Mouse (Mus musculus) hindbrain, embryonic 16.5 days (tissue): ENCODE measurements around the gene Kif1b. TPM values are rescaled to one million over a fixed set of nuclear protein-coding genes. Genes with fewer than 3 reads are reported as not detected.

Experiments
- ATAC-seq: fragments of 200-750 bp; cut with Nextera tagmentation; 2 replicates; pipeline ENCODE4 v1.8.0; 2017; ENCODE audit warnings: moderate TSS enrichment, moderate library complexity
- H3K27ac ChIP-seq: fragments of 300-500 bp; sonication (generic); 2 replicates; pipeline ENCODE4 v1.5.1; 2014; ENCODE audit warnings: low read depth, mild to moderate bottlenecking, control low read depth, low read length, moderate library complexity
- H3K27me3 ChIP-seq: fragments of 300-500 bp; sonication (generic); replicated peaks from 2 replicates; pipeline ENCODE4 v1.6.1; 2014; ENCODE audit warnings: low read length; ENCODE audit not compliant: control insufficient read depth, insufficient read depth
- H3K36me3 ChIP-seq: fragments of 300-500 bp; sonication (generic); 2 replicates; pipeline ENCODE4 v1.6.1; 2014; ENCODE audit warnings: mild to moderate bottlenecking, low read length, moderate library complexity, mixed read lengths; ENCODE audit not compliant: control insufficient read depth, insufficient read depth
- H3K4me1 ChIP-seq: fragments of 300-500 bp; sonication (generic); 2 replicates; pipeline ENCODE4 v1.6.1; 2014; ENCODE audit warnings: low read depth, low read length; ENCODE audit not compliant: control insufficient read depth, insufficient read depth
- H3K4me2 ChIP-seq: fragments of 300-500 bp; sonication (generic); 2 replicates; pipeline ENCODE4 v1.6.1; 2014; ENCODE audit warnings: mild to moderate bottlenecking, low read length, control low read depth, moderate library complexity
- H3K4me3 ChIP-seq: fragments of 300-500 bp; sonication (generic); 2 replicates; pipeline ENCODE4 v1.5.1; 2014; ENCODE audit warnings: mild to moderate bottlenecking, low read length, control low read depth, moderate library complexity
- H3K9ac ChIP-seq: fragments of 300-500 bp; sonication (generic); 2 replicates; pipeline ENCODE4 v1.6.1; 2014; ENCODE audit warnings: low read depth, mild to moderate bottlenecking, control low read depth, low read length, moderate library complexity
- H3K9me3 ChIP-seq: fragments of 300-500 bp; sonication (generic); 2 replicates; pipeline ENCODE4 v1.6.1; 2014; ENCODE audit warnings: mild to moderate bottlenecking, low read length, moderate library complexity; ENCODE audit not compliant: control insufficient read depth
- WGBS: fragments of 180-500 bp; shearing (Covaris S2); extraction: QIAGEN DNeasy Blood & Tissue Kit; methylation state at CpG from one replicate; pipeline ENCODE4 v1.1.7; 2014; 5-methylcytosine and 5-hydroxymethylcytosine counted together
- polyA plus RNA-seq: library from polyadenylated mRNA; unstranded; fragments of >200 nt; fragmentation: Nextera tagmentation; extraction: Ambion mirVana; gene quantifications from 2 replicates; pipeline ENCODE4 v1.2.1, GENCODE M21; 2015

The Kif1b gene
- polyA plus RNA-seq, 1 experiment from 2014 or later: 119 TPM

DNA sequence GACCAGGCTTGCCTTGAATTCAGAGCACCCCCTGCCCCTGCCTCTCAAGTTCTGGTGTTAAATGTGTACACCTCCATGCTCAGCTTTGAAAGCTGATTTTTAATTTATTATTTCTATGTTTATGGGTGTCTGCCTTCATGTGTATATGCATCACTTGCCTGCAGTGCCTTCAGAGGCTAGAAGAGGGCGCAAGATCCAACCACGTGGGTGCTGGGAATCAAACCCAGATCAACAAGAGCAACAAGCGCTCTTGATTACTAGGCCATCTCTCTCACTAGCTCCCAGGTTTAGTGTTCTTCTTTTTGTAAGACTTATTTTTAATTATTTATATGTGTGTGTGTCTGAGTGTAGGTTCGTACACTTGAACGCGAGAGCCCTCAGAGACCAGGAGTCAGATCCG, 152.6 kb downstream of the Kif1b start:
- Histone ChIP-seq H3K27me3 (no peaks in the 10 kb centered on the region), H3K36me3 (peaks cover 55% of the 10 kb centered on the region), H3K9me3 (no peaks in the 10 kb centered on the region), H3K4me2 (no peak overlapping the region), H3K4me3 (no peak overlapping the region), H3K9ac (no peak overlapping the region), H3K27ac (no peak overlapping the region), H3K4me1 (no peaks in the 10 kb centered on the region)
- 98% methylated on average over 7 of the region's 7 CpGs for WGBS
- ATAC-seq: no peak

GRCm38 (mm10) chr4:149150721-149151120, 156.8 kb downstream of the Kif1b start:
- whole genome bisulfite sequencing: 90% methylated on average over 11 of the region's 11 CpGs
- no peak overlapping the region for H3K4me3 ChIP-seq
- no peak overlapping the region for H3K9ac ChIP-seq
- no peak overlapping the region for H3K4me2 ChIP-seq
- H3K4me1 ChIP-seq: no peaks in the 10 kb centered on the region
- no peak for ATAC-seq
- no peak overlapping the region for H3K27ac ChIP-seq
- H3K36me3 ChIP-seq: peaks cover 34% of the 10 kb centered on the region
- H3K27me3 ChIP-seq: no peaks in the 10 kb centered on the region
- no peaks in the 10 kb centered on the region for H3K9me3 ChIP-seq

GRCm38 (mm10) chr4:149150256-149150655, 157.2 kb downstream of the Kif1b start:
- Histone ChIP-seq H3K4me3 (no peak overlapping the region), H3K4me1 (no peaks in the 10 kb centered on the region), H3K36me3 (peaks cover 29% of the 10 kb centered on the region), H3K9ac (no peak overlapping the region), H3K9me3 (no peaks in the 10 kb centered on the region), H3K27me3 (no peaks in the 10 kb centered on the region), H3K27ac (no peak overlapping the region), H3K4me2 (no peak overlapping the region)
- 78% methylated on average over 11 of the region's 11 CpGs for WGBS
- no peak for ATAC-seq

GRCm38 (mm10) chr4:149149611-149150010, 157.9 kb downstream of the Kif1b start:
- H3K36me3 ChIP-seq: peaks cover 24% of the 10 kb centered on the region
- H3K9ac ChIP-seq: no peak overlapping the region

GRCm38 (mm10) chr4:149149196-149149595, 158.3 kb downstream of the Kif1b start:
- peaks cover 24% of the 10 kb centered on the region for H3K36me3 ChIP-seq
- no peak overlapping the region for H3K4me3 ChIP-seq
- no peak overlapping the region for H3K4me2 ChIP-seq
- no peak for ATAC-seq
- H3K4me1 ChIP-seq: peaks cover 2% of the 10 kb centered on the region; the same call in 1 of the 2 replicates
- no peak overlapping the region for H3K9ac ChIP-seq
- H3K9me3 ChIP-seq: no peaks in the 10 kb centered on the region
- 82% methylated on average over 9 of the region's 9 CpGs for WGBS
- no peaks in the 10 kb centered on the region for H3K27me3 ChIP-seq
- H3K27ac ChIP-seq: no peak overlapping the region

More at GRCm38 (mm10) chr4:149149611-149150010, 157.9 kb downstream of the Kif1b start:
- ATAC-seq: no peak; the same call in 1 of the 2 replicates
- H3K9me3 ChIP-seq: no peaks in the 10 kb centered on the region
- WGBS: 73% methylated on average over 7 of the region's 7 CpGs
- no peak overlapping the region for H3K27ac ChIP-seq
- no peak overlapping the region for H3K4me2 ChIP-seq
- peaks cover under 1% of the 10 kb centered on the region; the same call in 1 of the 2 replicates for H3K4me1 ChIP-seq
- no peaks in the 10 kb centered on the region for H3K27me3 ChIP-seq
- H3K4me3 ChIP-seq: no peak overlapping the region

- H3K36me3 ChIP-seq: peaks cover 16% of the 10 kb centered on the region
- H3K9ac ChIP-seq: no peak overlapping the region
- H3K4me1 ChIP-seq: peaks cover 2% of the 10 kb centered on the region; the same call in 1 of the 2 replicates
- H3K27me3 ChIP-seq: no peaks in the 10 kb centered on the region
- no peak for ATAC-seq
- 75% methylated on average over 4 of the region's 4 CpGs for WGBS
- H3K4me3 ChIP-seq: no peak overlapping the region
- H3K9me3 ChIP-seq: no peaks in the 10 kb centered on the region
- H3K27ac ChIP-seq: no peak overlapping the region
- no peak overlapping the region for H3K4me2 ChIP-seq
Measured at GRCm38 (mm10) chr4:149148084-149148483, 159.4 kb downstream of the Kif1b start.

DNA sequence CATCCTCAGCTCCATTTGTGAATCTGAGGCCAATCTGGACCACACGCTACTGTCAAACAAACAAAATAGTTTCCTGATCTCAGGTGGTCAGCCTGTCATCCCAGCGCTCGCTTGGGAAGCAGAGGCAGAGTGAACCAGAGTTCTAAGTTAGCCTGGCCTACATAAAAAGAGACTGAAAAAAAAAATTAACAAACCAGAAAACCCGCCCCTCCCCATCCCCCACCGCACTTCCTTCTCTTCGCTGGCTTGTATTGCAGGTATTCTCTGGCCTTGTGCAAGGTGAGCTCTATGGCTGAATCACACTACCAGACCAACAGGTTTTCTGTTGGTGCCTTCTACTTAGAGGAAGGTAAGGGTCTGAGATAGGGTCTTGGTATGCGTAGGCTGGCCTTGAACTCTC, 160.0 kb downstream of the Kif1b start:
- no peak overlapping the region for H3K27ac ChIP-seq
- no peak overlapping the region for H3K4me3 ChIP-seq
- peaks cover 2% of the 10 kb centered on the region; the same call in 1 of the 2 replicates for H3K4me1 ChIP-seq
- ATAC-seq: no peak
- H3K36me3 ChIP-seq: peaks cover 16% of the 10 kb centered on the region
- H3K4me2 ChIP-seq: no peak overlapping the region
- no peaks in the 10 kb centered on the region for H3K27me3 ChIP-seq
- WGBS: 85% methylated on average over 7 of the region's 7 CpGs
- H3K9me3 ChIP-seq: no peaks in the 10 kb centered on the region
- H3K9ac ChIP-seq: no peak overlapping the region

- no peak overlapping the region for H3K9ac ChIP-seq
- H3K27me3 ChIP-seq: no peaks in the 10 kb centered on the region
- WGBS: 78% methylated on average over 4 of the region's 4 CpGs
- H3K36me3 ChIP-seq: peaks cover 2% of the 10 kb centered on the region
- H3K4me3 ChIP-seq: no peak overlapping the region
- no peak for ATAC-seq
- H3K27ac ChIP-seq: no peak overlapping the region
- H3K4me2 ChIP-seq: no peak overlapping the region
- peaks cover 2% of the 10 kb centered on the region; the same call in 1 of the 2 replicates for H3K4me1 ChIP-seq
- H3K9me3 ChIP-seq: no peaks in the 10 kb centered on the region
Measured at GRCm38 (mm10) chr4:149145151-149145550, 162.3 kb downstream of the Kif1b start.

- peaks cover 2% of the 10 kb centered on the region; the same call in 1 of the 2 replicates for H3K4me1 ChIP-seq
- no peak overlapping the region for H3K4me2 ChIP-seq
- H3K27me3 ChIP-seq: no peaks in the 10 kb centered on the region
- H3K9ac ChIP-seq: no peak overlapping the region
- H3K36me3 ChIP-seq: peaks cover 2% of the 10 kb centered on the region; the same call in 1 of the 2 replicates
- H3K4me3 ChIP-seq: no peak overlapping the region
- peak; percentile 90 for ATAC-seq
- H3K9me3 ChIP-seq: no peaks in the 10 kb centered on the region
- WGBS: 7% methylated on average over 3 of the region's 3 CpGs
- 0 out of 2 replicates have a peak overlapping the region, but pooled peaks have one; percentile 29 for H3K27ac ChIP-seq
Measured at GRCm38 (mm10) chr4:149144459-149144858, 163.0 kb downstream of the Kif1b start.
